Mouse (Mus musculus): ENCODE measurements around the gene Gm13278.

- TF ChIP-seq CTCF (IDR thresholded peaks at IDR 0.05; ENCODE audit: borderline replicate concordance, control insufficient read depth, extremely low read depth, insufficient read depth, low read length, poor library complexity) (no peak), POLR2A (IDR thresholded peaks at IDR 0.05; ENCODE audit: control insufficient read depth, extremely low read depth, insufficient read depth, low read length, poor library complexity) (no peak)
Observed at GRCm38 (mm10) chr4:88742771-88743371, 48.5 kb upstream of the Gm13278 start.

All from thymus, adult 2 months (tissue).